Mouse (Mus musculus) embryonic fibroblast, embryonic 13.5 days (primary cell): Measurements from ENCODE around the gene Gsdme.

Source experiments
- CTCF ChIP-seq: IDR thresholded peaks from 2 replicates; pipeline ENCODE4 v1.5.1; 2011; ENCODE audit warnings: mild to moderate bottlenecking, control low read depth, low read length, moderate library complexity, borderline replicate concordance; ENCODE audit not compliant: insufficient read depth
- POLR2A ChIP-seq: IDR thresholded peaks from 2 replicates; pipeline ENCODE4 v1.6.1; 2011; ENCODE audit warnings: low read depth, mild to moderate bottlenecking, control low read depth, low read length, moderate library complexity

DNA sequence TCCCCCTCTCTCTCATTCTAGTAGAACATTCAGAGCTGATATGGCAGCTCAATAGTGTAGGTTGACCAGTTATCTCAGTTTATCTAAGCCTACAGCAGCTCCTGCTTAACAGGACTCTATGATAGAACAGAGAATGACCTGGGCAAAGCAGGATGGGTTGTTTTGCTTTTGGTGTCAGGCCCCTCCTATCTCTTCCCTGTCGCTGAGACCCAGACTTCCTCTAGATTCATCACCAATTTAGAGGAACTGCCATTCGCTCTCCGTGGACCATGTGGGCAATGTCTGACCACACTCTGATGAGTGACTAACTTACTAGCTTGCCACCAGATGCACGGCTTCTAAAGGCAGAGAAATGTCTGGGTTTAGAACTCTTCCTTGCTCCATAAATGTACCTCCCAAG is 28.0 kb upstream of the Gsdme start:
- no peak for TF ChIP-seq POLR2A
- TF ChIP-seq CTCF, result no peak
